ENCODE assay signal across 7 mouse cellular contexts in the genomic region with DNA sequence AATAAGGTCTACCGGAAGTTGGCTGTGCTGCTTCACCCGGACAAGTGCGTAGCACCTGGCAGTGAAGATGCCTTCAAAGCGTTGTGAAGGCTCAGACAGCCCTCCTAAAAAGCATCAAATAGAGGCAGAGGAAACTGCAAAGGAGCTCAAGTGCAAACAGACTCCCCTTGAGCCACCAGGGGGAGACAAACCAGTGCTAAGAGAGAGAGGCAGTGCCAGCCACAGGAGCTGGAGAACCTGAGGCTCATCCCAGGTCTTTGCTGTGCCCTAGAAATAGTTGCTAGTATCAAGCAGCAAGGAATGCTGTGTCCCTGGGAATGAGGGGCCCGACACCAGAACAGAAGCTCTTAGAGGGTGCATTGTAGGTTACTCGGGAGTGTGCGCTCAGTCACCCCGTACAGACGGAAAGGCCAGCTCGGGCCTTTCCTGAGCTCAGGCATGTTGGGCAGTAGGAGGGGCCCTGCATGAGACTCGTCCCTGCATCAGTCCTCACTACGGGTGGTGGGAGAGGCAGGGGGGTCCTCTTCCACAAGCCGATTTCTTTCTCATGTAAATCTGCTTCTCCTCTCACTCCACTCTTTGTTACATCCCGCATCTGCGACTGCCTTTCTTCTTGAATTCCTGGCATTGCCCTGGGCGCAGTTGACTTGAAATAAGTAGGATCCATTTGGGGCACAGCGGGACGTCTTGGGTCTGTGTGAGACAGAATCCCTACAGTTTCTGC. TPM values are rescaled to one million over a fixed set of nuclear protein-coding genes. Genes with fewer than 3 reads are reported as not detected.
DNase-seq lines count a peak whose midpoint lies in the region; ATAC-seq and TF ChIP-seq lines count a peak whose summit lies in the region.

No protein-coding gene starts in this region.

- peak; percentile 80 for TF ChIP-seq CTCF in cortical plate, adult 2 months (IDR thresholded peaks at IDR 0.05; ENCODE audit: extremely low read depth, insufficient read depth, low read length)
- peak; percentile 93 for TF ChIP-seq CTCF in intestine, postnatal 0 days (IDR thresholded peaks at IDR 0.05; ENCODE audit: low read depth)

- no peaks in the 10 kb centered on the region for H3K9me3 ChIP-seq in intestine, postnatal 0 days (ENCODE audit: control insufficient read depth)
- H3K9me3 ChIP-seq in midbrain, embryonic 13.5 days: no peaks in the 10 kb centered on the region

- peak; percentile 49; the same call in 1 of the 2 replicates for ATAC-seq in intestine, postnatal 0 days
- ATAC-seq in midbrain, embryonic 13.5 days: peak; percentile 90

- H3K9ac ChIP-seq in intestine, postnatal 0 days (ENCODE audit: low read depth, low read length): no peak overlapping the region
- peak overlapping the region; percentile 57 for H3K9ac ChIP-seq in midbrain, embryonic 13.5 days (replicated peaks)

- H3K36me3 ChIP-seq in intestine, postnatal 0 days (ENCODE audit: control insufficient read depth, insufficient read depth): no peaks in the 10 kb centered on the region
- H3K36me3 ChIP-seq in midbrain, embryonic 13.5 days: no peaks in the 10 kb centered on the region

- H3K27me3 ChIP-seq in intestine, postnatal 0 days (replicated peaks; ENCODE audit: control insufficient read depth, insufficient read depth, low read length): no peaks in the 10 kb centered on the region
- H3K27me3 ChIP-seq in midbrain, embryonic 13.5 days: no peaks in the 10 kb centered on the region

- no peak overlapping the region for H3K4me3 ChIP-seq in cortical plate, adult 2 months (ENCODE audit: insufficient read depth, low read length)
- H3K4me3 ChIP-seq in intestine, postnatal 0 days (ENCODE audit: low read depth, low read length): no peak overlapping the region
- H3K4me3 ChIP-seq in midbrain, embryonic 13.5 days (replicated peaks): peak overlapping the region; percentile 34

- H3K4me2 ChIP-seq in intestine, postnatal 0 days (replicated peaks; ENCODE audit: low read depth): peak overlapping the region; percentile 21; the same call in 1 of the 2 replicates
- H3K4me2 ChIP-seq in midbrain, embryonic 13.5 days (replicated peaks): peak overlapping the region; percentile 63

- TF ChIP-seq POLR2A in cortical plate, adult 2 months (IDR thresholded peaks at IDR 0.05; ENCODE audit: extremely low read depth, insufficient read depth, low read length): no peak

- peak; percentile 63 to 65 for DNase-seq in adrenal gland, adult 18-20 months (ENCODE audit: low spot score in 2 of 2)
- peak; percentile 76 for DNase-seq in gastrocnemius, postnatal 10 days
- DNase-seq in left cerebral cortex, postnatal 36 days (ENCODE audit: low spot score in 2 of 2): peak; percentile 70 to 71
- DNase-seq in spleen, adult 12 weeks (ENCODE audit: low spot score): peak; percentile 35

- no peaks in the 10 kb centered on the region for H3K4me1 ChIP-seq in cortical plate, adult 2 months (ENCODE audit: control insufficient read depth, insufficient read depth, low read length)
- H3K4me1 ChIP-seq in intestine, postnatal 0 days (replicated peaks; ENCODE audit: control insufficient read depth, insufficient read depth, low read length): no peaks in the 10 kb centered on the region
- H3K4me1 ChIP-seq in midbrain, embryonic 13.5 days (replicated peaks): peaks cover 7% of the 10 kb centered on the region

- 38% methylated on average over 18 of the region's 18 CpGs for WGBS in intestine, postnatal 0 days
- WGBS in midbrain, embryonic 13.5 days: 10% methylated on average over 18 of the region's 18 CpGs

- intact Hi-C loops in left cerebral cortex, postnatal 36 days (cut with DNase I): loop anchor here (5.0 to 10.0 kb wide), 2 partner anchors 134 to 143 kb away; no protein-coding TSS in a partner anchor

- no peak overlapping the region for H3K27ac ChIP-seq in cortical plate, adult 2 months (ENCODE audit: insufficient read depth, low read length)
- H3K27ac ChIP-seq in intestine, postnatal 0 days (ENCODE audit: low read depth, low read length): no peak overlapping the region
- H3K27ac ChIP-seq in midbrain, embryonic 13.5 days: no peak overlapping the region

RNA-seq across cellular contexts. Expression of a gene that starts 34.3 kb away (rescaled TPM):
- total RNA-seq in adrenal gland, adult 18-20 months (2021): 10 to 100 TPM; 38.4 to 47.7 TPM
- polyA plus RNA-seq in cortical plate, adult 2 months (2012; rRNA removed): 25.8 and 25.9 TPM in 2 replicates
- total RNA-seq in gastrocnemius, postnatal 10 days (2021): 10 to 100 TPM; 39.2 to 41.8 TPM
- 18.8 and 20.5 TPM in 2 replicates for polyA plus RNA-seq in intestine, postnatal 0 days (2015; fragmentation: Nextera tagmentation; extraction: Ambion mirVana)
- 10 to 100 TPM; 47.9 to 50.4 TPM for total RNA-seq in left cerebral cortex, postnatal 36 days (2021)
- 58.8 and 68.1 TPM in 2 replicates for polyA plus RNA-seq in midbrain, embryonic 13.5 days (2015; fragmentation: Nextera tagmentation; extraction: Ambion mirVana)
